Mouse (Mus musculus) liver, adult 2 months (tissue): ENCODE measurements at regions not wholly inside any gene's neighbourhood (a gene's known extent, or its start where the extent isn't known, plus 50 kb on each side); places are given as distances from the start of the nearest gene placed in this dataset.

Experiments used
- CTCF ChIP-seq: fragments of 200-500 bp; IDR thresholded peaks from 2 replicates; pipeline ENCODE4 v1.5.1; 2011; ENCODE audit warnings: low read depth, low read length, control low read depth
- POLR2A ChIP-seq: fragments of 200-500 bp; IDR thresholded peaks from 2 replicates; pipeline ENCODE4 v1.6.1; 2011; ENCODE audit warnings: low read length, control low read depth; ENCODE audit not compliant: insufficient read depth; ENCODE audit errors: extremely low read depth

GRCm38 (mm10) chr9:43939336-43939735 is 103.8 kb upstream of the Thy1 start:
- no peak for TF ChIP-seq CTCF
- TF ChIP-seq POLR2A = no peak
